Mouse (Mus musculus) MEL (cell line): ENCODE results near the gene Olfr1. TPM values are rescaled to one million over a fixed set of nuclear protein-coding genes. Genes with fewer than 3 reads are reported as not detected.

Experiments used
- DNase-seq: peaks from one replicate; pipeline ENCODE4 v3.0.0; 2011; ENCODE audit warnings: low read depth, low spot score
- H3K27ac ChIP-seq: 2 replicates; pipeline ENCODE4 v1.5.1; 2012; ENCODE audit warnings: low read depth, mild to moderate bottlenecking, control low read depth, low read length, moderate library complexity; ENCODE audit not compliant: control insufficient read depth
- H3K27me3 ChIP-seq, 2 experiments: fragments of 150-350 bp in 1 of 2; sonication (generic) in 1 of 2; 2 replicates each; pipeline ENCODE4 v1.6.1; 2012; ENCODE audit warnings: low read length in 2 of 2, mild to moderate bottlenecking in 2 of 2, improper control_type of control experiment in 1 of 2, moderate library complexity in 1 of 2; ENCODE audit not compliant: insufficient read depth in 2 of 2, control insufficient read depth in 1 of 2
- H3K36me3 ChIP-seq, 2 experiments: 2 replicates each; pipeline ENCODE4 v1.6.1; 2012 to 2014; ENCODE audit warnings: low read length in 2 of 2, improper control_type of control experiment in 1 of 2, inconsistent platforms in 1 of 2, mild to moderate bottlenecking in 1 of 2; ENCODE audit not compliant: insufficient read depth in 2 of 2, control insufficient read depth in 1 of 2
- H3K4me1 ChIP-seq, 2 experiments: fragments of 150-350 bp in 1 of 2; sonication (generic) in 1 of 2; 2 replicates each; pipeline ENCODE4 v1.6.1; 2012; ENCODE audit warnings: low read length in 2 of 2, improper control_type of control experiment in 1 of 2, mild to moderate bottlenecking in 1 of 2; ENCODE audit not compliant: insufficient read depth in 2 of 2, control insufficient read depth in 1 of 2
- H3K4me3 ChIP-seq, 2 experiments: fragments of 150-350 bp in 1 of 2; sonication (generic) in 1 of 2; 2 replicates each; pipeline ENCODE4 v1.5.1; 2012; ENCODE audit warnings: low read depth in 2 of 2, low read length in 2 of 2, mild to moderate bottlenecking in 2 of 2, moderate library complexity in 2 of 2, control low read depth in 1 of 2, improper control_type of control experiment in 1 of 2; ENCODE audit not compliant: control insufficient read depth in 1 of 2, insufficient read depth in 1 of 2
- H3K79me2 ChIP-seq: 2 replicates; pipeline ENCODE4 v1.6.1; 2012; ENCODE audit warnings: mild to moderate bottlenecking, low read length, moderate library complexity; ENCODE audit not compliant: control insufficient read depth, poor library complexity, insufficient read depth
- H3K9ac ChIP-seq: 2 replicates; pipeline ENCODE4 v1.6.1; 2012; ENCODE audit warnings: low read depth, mild to moderate bottlenecking, control low read depth, low read length, moderate library complexity; ENCODE audit not compliant: control insufficient read depth, poor library complexity, severe bottlenecking
- H3K9me3 ChIP-seq: fragments of 150-350 bp; sonication (generic); replicated peaks from 2 replicates; pipeline ENCODE4 v1.6.1; 2012; ENCODE audit warnings: mild to moderate bottlenecking, low read length, improper control_type of control experiment, moderate library complexity; ENCODE audit not compliant: insufficient read depth
- CTCF ChIP-seq, 3 experiments: IDR thresholded peaks in 2 of 3; conservative IDR thresholded peaks in 1 of 3; 2 replicates each; pipeline ENCODE4 v1.5.1; 2011 to 2012; ENCODE audit warnings: low read length in 3 of 3, low read depth in 2 of 3, mild to moderate bottlenecking in 2 of 3, improper control_type of control experiment in 1 of 3, inconsistent platforms in 1 of 3, mixed read lengths in 1 of 3, moderate library complexity in 1 of 3; ENCODE audit not compliant: control insufficient read depth in 1 of 3, insufficient read depth in 1 of 3, poor library complexity in 1 of 3, severe bottlenecking in 1 of 3
- EP300 ChIP-seq, 2 experiments: IDR thresholded peaks; 2 replicates each; pipeline ENCODE4 v1.6.1; 2011; ENCODE audit warnings: improper control_type of control experiment in 2 of 2, low read length in 2 of 2, low read depth in 1 of 2, mild to moderate bottlenecking in 1 of 2
- HCFC1 ChIP-seq: IDR thresholded peaks from 2 replicates; pipeline ENCODE4 v1.6.1; 2012; ENCODE audit warnings: low read depth, mild to moderate bottlenecking, inconsistent platforms, low read length, improper control_type of control experiment, moderate library complexity
- RAD21 ChIP-seq: IDR thresholded peaks from 2 replicates; pipeline ENCODE4 v1.6.1; 2011; ENCODE audit warnings: mild to moderate bottlenecking, low read depth, low read length, improper control_type of control experiment
- RCOR1 ChIP-seq: IDR thresholded peaks from 2 replicates; pipeline ENCODE4 v1.6.1; 2012; ENCODE audit warnings: low read depth, mild to moderate bottlenecking, inconsistent platforms, low read length, improper control_type of control experiment
- TCF12 ChIP-seq: IDR thresholded peaks from 2 replicates; pipeline ENCODE4 v1.6.1; 2014; ENCODE audit warnings: low read depth, mild to moderate bottlenecking, inconsistent platforms, low read length, improper control_type of control experiment, moderate library complexity
- UBTF ChIP-seq: IDR thresholded peaks from 2 replicates; pipeline ENCODE4 v1.6.1; 2012; ENCODE audit warnings: low read depth, mild to moderate bottlenecking, inconsistent platforms, low read length, improper control_type of control experiment, moderate library complexity, borderline replicate concordance; ENCODE audit not compliant: insufficient read depth
- USF1 ChIP-seq: IDR thresholded peaks from 2 replicates; pipeline ENCODE4 v1.6.1; 2014; ENCODE audit warnings: low read depth, mild to moderate bottlenecking, inconsistent platforms, low read length, improper control_type of control experiment, moderate library complexity
- USF2 ChIP-seq, 2 experiments: IDR thresholded peaks; 2 replicates each; pipeline ENCODE4 v1.6.1; 2011 to 2012; ENCODE audit warnings: improper control_type of control experiment in 2 of 2, low read length in 2 of 2, borderline replicate concordance in 1 of 2, inconsistent platforms in 1 of 2, low read depth in 1 of 2, mild to moderate bottlenecking in 1 of 2; ENCODE audit not compliant: insufficient read depth in 1 of 2
- ZKSCAN1 ChIP-seq: IDR thresholded peaks from 2 replicates; pipeline ENCODE4 v1.6.1; 2012; ENCODE audit warnings: low read depth, mild to moderate bottlenecking, inconsistent platforms, low read length, improper control_type of control experiment, moderate library complexity
- ZNF384 ChIP-seq: IDR thresholded peaks from 2 replicates; pipeline ENCODE4 v1.6.1; 2012; ENCODE audit warnings: low read depth, mild to moderate bottlenecking, inconsistent platforms, low read length, improper control_type of control experiment
- polyA plus RNA-seq, 2 experiments: library from polyadenylated mRNA; stranded (reverse) in 1 of 2; unstranded in 1 of 2; fragments of >175 nt in 1 of 2; fragments of >200 nt in 1 of 2; gene quantifications; 2 replicates each; pipeline versions ENCODE4 v1.2.1 to v1.2.4; 2012; ENCODE audit warnings: low replicate concordance in 2 of 2, low read depth in 1 of 2; ENCODE audit not compliant: insufficient read length in 2 of 2, insufficient read depth in 1 of 2, missing spikeins in 1 of 2
- total RNA-seq: library from RNA; depleted of rRNA; stranded (reverse); fragments of 300-350 nt; gene quantifications from 2 replicates; pipeline ENCODE4 v1.2.3, GENCODE M21; 2012; rRNA removed

Gene Olfr1
- total and polyA plus RNA-seq, 3 experiments, result not detected

GRCm38 (mm10) chr11:73370946-73371345 lies 28.5 kb downstream of the Olfr1 start, which contains the start of gene Olfr376:
Gene Olfr376, plus strand, starts transcription at chr11:73371246.
- H3K9me3 ChIP-seq, result no peaks in the 10 kb centered on the region
- no peaks in the 10 kb centered on the region for H3K36me3 ChIP-seq
- H3K27me3 ChIP-seq, result no peaks in the 10 kb centered on the region
- H3K4me1 ChIP-seq, result no peaks in the 10 kb centered on the region
- no peak within 1 kb of the TSS for H3K4me3 ChIP-seq
- no peak within 1 kb of the TSS for H3K27ac ChIP-seq
- H3K9ac ChIP-seq, result no peak within 1 kb of the TSS
- DNase-seq, result no peak
- TF ChIP-seq CTCF (IDR thresholded peaks at IDR 0.05 in 2 of 3, conservative IDR thresholded peaks at IDR 0.05 in 1 of 3; ENCODE audit: control insufficient read depth in 1 of 3, insufficient read depth in 1 of 3, low read depth in 2 of 3, low read length in 3 of 3, poor library complexity in 1 of 3, severe bottlenecking in 1 of 3) (no peak), ZNF384 (no peak), EP300 (IDR thresholded peaks at IDR 0.05; ENCODE audit: low read depth in 1 of 2, low read length in 2 of 2) (no peak), ZKSCAN1 (no peak), HCFC1 (no peak), RAD21 (no peak), TCF12 (no peak), UBTF (no peak), USF2 (IDR thresholded peaks at IDR 0.05; ENCODE audit: borderline replicate concordance in 1 of 2, insufficient read depth in 1 of 2, low read depth in 1 of 2, low read length in 2 of 2) (no peak)
- H3K79me2 ChIP-seq, result no peaks in the 10 kb centered on the region

GRCm38 (mm10) chr11:73350483-73350882 lies 48.9 kb downstream of the Olfr1 start, which contains the start of gene Olfr20:
Gene Olfr20, plus strand, starts transcription at chr11:73350783.
- Histone ChIP-seq H3K4me3 (no peak within 1 kb of the TSS), H3K9me3 (no peaks in the 10 kb centered on the region), H3K27ac (no peak within 1 kb of the TSS), H3K79me2 (no peaks in the 10 kb centered on the region), H3K27me3 (peaks cover 0 to 2% of the 10 kb centered on the region in 2 experiments; a peak in 1 of 4 replicates)
- peak; percentile 31; the same call in 1 of the 2 replicates for TF ChIP-seq USF1
- no peak for TF ChIP-seq RCOR1
- TF ChIP-seq, all 39 proteins: peak for 1
- Histone ChIP-seq H3K9ac (no peak within 1 kb of the TSS), H3K4me1 (no peaks in the 10 kb centered on the region), H3K36me3 (no peaks in the 10 kb centered on the region)
- DNase-seq, result no peak

Other genes starting within 250 kb of the Olfr1 start
- 0.04 and 0.07 TPM in 2 replicates for gene P2rx5, start 239.2 kb downstream of the Olfr1 start, total RNA-seq
- gene P2rx5, start 239.2 kb downstream of the Olfr1 start, polyA plus RNA-seq, result under 1 TPM in 1 of 2 experiments, not detected in 1; 0.25 TPM
- gene Emc6, start 222.6 kb downstream of the Olfr1 start, total RNA-seq, result 158 and 179 TPM in 2 replicates
- gene Emc6, start 222.6 kb downstream of the Olfr1 start, polyA plus RNA-seq, result 100 to 1,000 TPM in 1 of 2 experiments, not detected in 1; 211 TPM
- gene Tax1bp3, start 222.5 kb downstream of the Olfr1 start, total RNA-seq, result 12.6 and 13.1 TPM in 2 replicates
- 10 to 100 TPM in 1 of 2 experiments, not detected in 1; 30.9 TPM for gene Tax1bp3, start 222.5 kb downstream of the Olfr1 start, polyA plus RNA-seq
- gene Ctns, start 200.6 kb downstream of the Olfr1 start, total RNA-seq, result 5.1 and 5.4 TPM in 2 replicates
- 1 to 10 TPM in 1 of 2 experiments, not detected in 1; 9.4 TPM for gene Ctns, start 200.6 kb downstream of the Olfr1 start, polyA plus RNA-seq
- 1.0 and 1.4 TPM in 2 replicates for gene Shpk, start 200.2 kb downstream of the Olfr1 start, total RNA-seq
- gene Shpk, start 200.2 kb downstream of the Olfr1 start, polyA plus RNA-seq, result 1 to 10 TPM in 1 of 2 experiments, not detected in 1; 1.6 TPM
- not detected in 2 replicates for gene Trpv1, start 165.3 kb downstream of the Olfr1 start, total RNA-seq
- not detected for gene Trpv1, start 165.3 kb downstream of the Olfr1 start, polyA plus RNA-seq
- gene Trpv3, start 132.2 kb downstream of the Olfr1 start, total RNA-seq, result not detected in 2 replicates
- gene Trpv3, start 132.2 kb downstream of the Olfr1 start, polyA plus RNA-seq, result not detected
- 1.3 TPM in 2 replicates for gene Aspa, start 70.0 kb downstream of the Olfr1 start, total RNA-seq
- gene Aspa, start 70.0 kb downstream of the Olfr1 start, polyA plus RNA-seq, result under 1 TPM in 1 of 2 experiments, not detected in 1; 0.28 TPM
- not detected in 2 replicates for gene Gm49340, start 69.9 kb downstream of the Olfr1 start, total RNA-seq
- not detected for gene Gm49340, start 69.9 kb downstream of the Olfr1 start, polyA plus RNA-seq
- not detected in 2 replicates for gene Spata22, start 69.9 kb downstream of the Olfr1 start, total RNA-seq
- gene Spata22, start 69.9 kb downstream of the Olfr1 start, polyA plus RNA-seq, result not detected
- gene Olfr20, start 48.8 kb downstream of the Olfr1 start, total RNA-seq, result not detected in 2 replicates
- not detected for gene Olfr20, start 48.8 kb downstream of the Olfr1 start, polyA plus RNA-seq
- 0.08 TPM in 1 of 2 replicates, not detected in the other for gene Olfr376, start 28.4 kb downstream of the Olfr1 start, total RNA-seq
- not detected for gene Olfr376, start 28.4 kb downstream of the Olfr1 start, polyA plus RNA-seq
- gene Olfr378, start 28.9 kb upstream of the Olfr1 start, total RNA-seq, result not detected in 2 replicates
- not detected for gene Olfr378, start 28.9 kb upstream of the Olfr1 start, polyA plus RNA-seq
- gene Olfr380, start 57.9 kb upstream of the Olfr1 start, total RNA-seq, result not detected in 2 replicates
- not detected for gene Olfr380, start 57.9 kb upstream of the Olfr1 start, polyA plus RNA-seq
- not detected in 2 replicates for gene Olfr381, start 92.0 kb upstream of the Olfr1 start, total RNA-seq
- gene Olfr381, start 92.0 kb upstream of the Olfr1 start, polyA plus RNA-seq, result not detected
- gene Olfr382, start 117.6 kb upstream of the Olfr1 start, total RNA-seq, result not detected in 2 replicates
- not detected for gene Olfr382, start 117.6 kb upstream of the Olfr1 start, polyA plus RNA-seq
- gene Olfr385, start 193.4 kb upstream of the Olfr1 start, total RNA-seq, result not detected in 2 replicates
- gene Olfr385, start 193.4 kb upstream of the Olfr1 start, polyA plus RNA-seq, result not detected
- gene Olfr384, start 199.0 kb upstream of the Olfr1 start, total RNA-seq, result not detected in 2 replicates
- not detected for gene Olfr384, start 199.0 kb upstream of the Olfr1 start, polyA plus RNA-seq